28 mouse cellular contexts compared by ENCODE assay signal in genomic region chr13:59469701-59470100, GRCm38 (mm10).
"Had no signal": no experiment of that assay in that cellular context is flagged by ENCODE, and none has a peak within 500 bp of the region (broad histone marks: within the 10 kb centered on the region; RNA-seq: fewer than 3 reads in every experiment).

No protein-coding gene starts in this region.

- ATAC-seq: forebrain, embryonic 13.5 days; forebrain, embryonic 14.5 days; forebrain, embryonic 15.5 days; forebrain, embryonic 16.5 days; forebrain, postnatal 0 days had no signal

- H3K36me3 ChIP-seq: embryonic facial prominence, embryonic 12.5 days had no signal

- H3K4me3 ChIP-seq: embryonic facial prominence, embryonic 10.5 days; embryonic facial prominence, embryonic 12.5 days; embryonic facial prominence, embryonic 13.5 days; embryonic facial prominence, embryonic 15.5 days; erythroblast, embryonic 14.5 days; forebrain, embryonic 10.5 days; forebrain, embryonic 12.5 days; forebrain, embryonic 13.5 days; forebrain, embryonic 15.5 days; gastrocnemius, adult 2 months; heart, adult 2 months had no signal

- H3K9ac ChIP-seq: embryonic facial prominence, embryonic 12.5 days; embryonic facial prominence, embryonic 13.5 days; embryonic facial prominence, embryonic 15.5 days; forebrain, embryonic 12.5 days; forebrain, embryonic 13.5 days; forebrain, embryonic 15.5 days; forebrain, postnatal 0 days had no signal

- H3K27me3 ChIP-seq: embryonic facial prominence, embryonic 12.5 days; embryonic facial prominence, embryonic 13.5 days; embryonic facial prominence, embryonic 15.5 days; forebrain, embryonic 12.5 days; forebrain, embryonic 13.5 days; forebrain, embryonic 15.5 days had no signal

- H3K9me3 ChIP-seq: embryonic facial prominence, embryonic 10.5 days; embryonic facial prominence, embryonic 12.5 days; embryonic facial prominence, embryonic 13.5 days; embryonic facial prominence, embryonic 15.5 days; forebrain, embryonic 10.5 days; forebrain, embryonic 12.5 days; forebrain, embryonic 13.5 days; forebrain, embryonic 15.5 days had no signal

- H3K4me2 ChIP-seq: embryonic facial prominence, embryonic 12.5 days; embryonic facial prominence, embryonic 13.5 days; embryonic facial prominence, embryonic 15.5 days; forebrain, embryonic 12.5 days; forebrain, embryonic 13.5 days; forebrain, embryonic 15.5 days had no signal

- H3K27ac ChIP-seq: embryonic facial prominence, embryonic 10.5 days; embryonic facial prominence, embryonic 12.5 days; embryonic facial prominence, embryonic 13.5 days; embryonic facial prominence, embryonic 15.5 days; forebrain, embryonic 10.5 days; forebrain, embryonic 12.5 days; forebrain, embryonic 13.5 days; forebrain, embryonic 15.5 days; gastrocnemius, adult 2 months; heart, adult 2 months had no signal

- DNase-seq: cerebellum, adult 2 months; cerebellum, adult 8-10 months; cerebellum, adult 9-10 months; cerebellum, adult 9-11 months; cerebellum, postnatal 10 days; cerebellum, postnatal 14 days; cerebellum, postnatal 25 days; cerebellum, postnatal 36 days; embryo, embryonic 11 days; forebrain, postnatal 0 days; gastrocnemius, adult 2 months; gastrocnemius, postnatal 10 days; gastrocnemius, postnatal 14 days; gastrocnemius, postnatal 25 days; gastrocnemius, postnatal 36 days; heart, adult 18-20 months; heart, adult 2 months had no signal

- H3K4me1 ChIP-seq: embryonic facial prominence, embryonic 10.5 days; forebrain, embryonic 10.5 days; forebrain, embryonic 12.5 days had no signal
